Mouse (Mus musculus): ENCODE results near the gene Mcoln2. TPM values are rescaled to one million over a fixed set of nuclear protein-coding genes. Genes with fewer than 3 reads are reported as not detected.
A peak's percentile ranks its signal among the peaks of the same experiment; 100 is the strongest.

Mcoln2 gene
- polyA plus RNA-seq, 1 experiment from 2014 or later: 12.5 TPM

GRCm38 (mm10) chr3:146145501-146145900 lies 4.1 kb upstream of the Mcoln2 start:
- DNase-seq (ENCODE audit: low spot score): no peak

GRCm38 (mm10) chr3:146146131-146146530 lies 3.5 kb upstream of the Mcoln2 start:
- peak; percentile 63 for DNase-seq (ENCODE audit: low spot score)

GRCm38 (mm10) chr3:146150058-146150400 lies 396 bp downstream of the Mcoln2 start:
- peak; percentile 62 for DNase-seq (ENCODE audit: low spot score)

- DNase-seq (ENCODE audit: low spot score): peak; percentile 76
These were observed 927 bp downstream of the Mcoln2 start for GRCm38 (mm10) chr3:146150560-146150959.

- no peak for DNase-seq (ENCODE audit: low spot score)
These were observed 1.7 kb downstream of the Mcoln2 start for GRCm38 (mm10) chr3:146151328-146151727.

GRCm38 (mm10) chr3:146151755-146152154 lies 2.1 kb downstream of the Mcoln2 start:
- DNase-seq (ENCODE audit: low spot score): peak; percentile 47

GRCm38 (mm10) chr3:146152348-146152747 lies 2.7 kb downstream of the Mcoln2 start:
- peak; percentile 58 for DNase-seq (ENCODE audit: low spot score)

- DNase-seq (ENCODE audit: low spot score): no peak
These were observed 3.3 kb downstream of the Mcoln2 start for GRCm38 (mm10) chr3:146152913-146153312.

- peak; percentile 49 for DNase-seq (ENCODE audit: low spot score)
These were observed 4.4 kb downstream of the Mcoln2 start for GRCm38 (mm10) chr3:146153862-146154611.

- peak; percentile 42 for DNase-seq (ENCODE audit: low spot score)
These were observed 6.3 kb downstream of the Mcoln2 start for GRCm38 (mm10) chr3:146155628-146156576.

- no peak for DNase-seq (ENCODE audit: low spot score)
These were observed 7.2 kb downstream of the Mcoln2 start for GRCm38 (mm10) chr3:146156811-146157210.

GRCm38 (mm10) chr3:146158039-146158438 lies 8.4 kb downstream of the Mcoln2 start:
- no peak for DNase-seq (ENCODE audit: low spot score)

- no peak for DNase-seq (ENCODE audit: low spot score)
These were observed 9.7 kb downstream of the Mcoln2 start for GRCm38 (mm10) chr3:146159360-146159759.

GRCm38 (mm10) chr3:146162197-146162596 lies 12.6 kb downstream of the Mcoln2 start:
- no peak for DNase-seq (ENCODE audit: low spot score)

GRCm38 (mm10) chr3:146169356-146169755 lies 19.7 kb downstream of the Mcoln2 start:
- no peak for DNase-seq (ENCODE audit: low spot score)

- DNase-seq (ENCODE audit: low spot score): no peak
These were observed 23.4 kb downstream of the Mcoln2 start for GRCm38 (mm10) chr3:146173030-146173429.

- no peak for DNase-seq (ENCODE audit: low spot score)
These were observed 24.6 kb downstream of the Mcoln2 start for GRCm38 (mm10) chr3:146174215-146174614.

- no peak for DNase-seq (ENCODE audit: low spot score)
These were observed 27.7 kb downstream of the Mcoln2 start for GRCm38 (mm10) chr3:146177295-146177694.

GRCm38 (mm10) chr3:146177748-146178582 lies 28.3 kb downstream of the Mcoln2 start:
- DNase-seq (ENCODE audit: low spot score): peak; percentile 86

GRCm38 (mm10) chr3:146180341-146180740 lies 30.7 kb downstream of the Mcoln2 start:
- DNase-seq (ENCODE audit: low spot score): no peak

- DNase-seq (ENCODE audit: low spot score): peak; percentile 56
These were observed 31.4 kb downstream of the Mcoln2 start for GRCm38 (mm10) chr3:146180986-146181385.
